Mouse (Mus musculus) urinary bladder, postnatal 0 days (tissue): ENCODE data around the gene Lcn12. TPM values are rescaled to one million over a fixed set of nuclear protein-coding genes. Genes with fewer than 3 reads are reported as not detected.

Experiments used
- microRNA-seq: library from miRNA; unstranded; fragments of <30 nt; microRNA quantifications from one replicate; pipeline ENCODE4, GENCODE M21; 2016
- polyA plus RNA-seq: library from polyadenylated mRNA; unstranded; fragments of >200 nt; fragmentation: Nextera tagmentation; extraction: Ambion mirVana; gene quantifications from 2 replicates; pipeline ENCODE4 v1.2.1, GENCODE M21; 2015

The Lcn12 gene
- not detected in 2 replicates for polyA plus RNA-seq

DNA sequence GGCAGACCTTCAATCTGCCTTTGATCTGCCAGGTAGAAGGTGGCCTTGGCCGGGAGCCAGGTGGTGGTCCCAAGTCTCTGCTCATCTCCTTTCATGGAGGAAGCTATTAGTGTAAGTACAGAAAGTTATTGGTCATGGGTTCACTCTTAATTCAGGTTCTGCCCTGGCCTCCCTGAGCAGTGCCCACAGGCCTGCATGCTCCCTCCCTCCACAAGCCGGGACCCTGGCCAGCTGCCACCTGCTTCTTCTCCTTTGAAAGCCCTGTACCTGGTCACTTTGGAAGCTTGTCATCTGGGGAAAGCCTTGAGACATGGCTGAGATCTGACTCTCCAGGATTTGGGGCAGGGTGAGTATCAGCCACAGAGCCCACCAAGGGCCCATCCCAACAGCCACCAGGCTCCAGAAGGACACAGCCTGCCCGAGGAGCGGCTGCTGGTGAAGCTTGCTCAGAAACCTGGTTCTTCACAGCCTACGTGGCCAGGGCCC, at the start of gene Lcn12:
TSS of gene Lcn12 (minus strand) at position 436 of the 486 bp plus-strand sequence.

DNA sequence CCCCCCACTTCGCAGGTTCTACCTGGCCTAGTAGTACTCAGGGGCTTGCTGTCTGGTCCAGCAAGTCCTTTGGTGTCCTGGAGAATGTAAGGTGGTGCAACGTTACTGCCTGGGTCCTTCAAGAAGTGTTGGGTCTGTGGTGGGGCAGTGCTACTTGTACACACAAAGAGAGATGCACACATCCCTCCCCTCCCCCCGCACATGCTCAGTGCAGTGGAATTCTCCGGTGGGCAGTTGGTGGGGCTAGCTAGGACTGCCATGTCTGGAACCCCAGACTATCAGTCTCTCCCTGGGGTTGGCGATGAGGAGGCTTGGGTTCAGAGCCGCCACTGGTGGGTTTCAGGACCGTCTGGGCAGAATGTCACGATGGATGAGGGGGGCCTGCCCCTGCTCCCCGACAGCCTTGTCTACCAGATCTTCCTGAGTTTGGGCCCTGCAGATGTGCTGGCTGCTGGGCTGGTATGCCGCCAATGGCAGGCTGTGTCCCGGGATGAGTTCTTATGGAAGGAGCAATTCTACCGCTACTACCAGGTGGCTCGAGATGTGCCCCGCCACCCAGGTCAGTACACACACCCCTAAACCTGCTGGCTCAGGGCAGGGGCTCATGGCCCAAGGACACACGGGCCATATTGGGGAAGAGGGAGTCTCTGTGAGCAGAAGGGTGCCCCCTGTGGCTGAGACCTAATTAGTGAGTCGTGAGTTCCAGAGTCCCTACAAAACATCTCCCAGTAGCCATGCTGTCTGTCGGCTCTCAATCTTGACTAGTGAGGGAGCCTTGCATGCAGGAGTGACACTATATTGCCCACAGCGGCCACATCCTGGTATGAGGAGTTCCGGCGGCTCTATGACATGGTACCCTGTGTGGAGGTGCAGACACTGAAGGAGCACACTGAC, 8.1 kb upstream of the Lcn12 start, which contains the start of gene C8g:
TSS of gene C8g (minus strand) at position 127 of the 894 bp plus-strand sequence.

DNA sequence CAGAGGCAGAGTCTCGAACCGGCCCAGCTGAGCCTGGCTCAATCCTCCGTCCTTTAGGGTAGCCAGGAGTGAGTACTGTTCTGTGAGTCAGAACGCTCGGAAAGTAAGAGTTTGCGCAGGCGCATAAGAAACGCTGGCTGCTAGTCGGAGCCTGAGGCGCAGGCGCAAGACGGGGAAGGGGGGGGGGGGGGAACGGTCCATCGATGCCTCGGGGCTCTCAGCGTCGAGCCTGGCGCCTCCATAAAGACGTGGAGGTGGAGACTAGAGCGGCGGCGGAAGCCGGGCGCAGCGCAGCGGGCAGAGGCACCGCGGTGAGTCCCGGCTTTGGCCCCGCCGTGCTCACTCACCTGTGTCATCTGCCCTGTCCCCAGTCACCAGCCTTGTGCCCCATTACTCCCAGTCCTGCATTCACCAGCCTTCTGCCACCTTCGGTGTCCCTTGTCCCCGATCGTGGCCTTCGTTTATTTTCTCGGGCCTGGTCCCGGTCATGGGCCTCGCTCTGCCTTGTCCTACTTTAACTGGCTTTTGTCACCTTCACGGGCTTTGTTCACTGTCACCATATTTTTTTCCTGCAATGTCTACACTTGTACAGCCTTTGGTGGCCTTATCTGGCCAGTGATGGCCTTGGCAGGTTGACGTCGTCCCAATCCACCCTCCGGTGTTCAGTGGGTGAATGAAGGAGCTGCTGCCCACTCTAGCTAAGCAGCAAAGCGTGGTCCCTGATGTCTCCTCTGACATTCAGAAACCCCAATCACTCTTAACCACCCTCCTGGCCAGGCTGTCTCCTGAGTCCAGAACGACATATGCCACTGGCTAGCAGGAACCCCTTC, 7.1 kb upstream of the Lcn12 start, which contains the start of gene Fbxw5:
TSS of gene Fbxw5 (plus strand) at position 175 of the 830 bp plus-strand sequence.

DNA sequence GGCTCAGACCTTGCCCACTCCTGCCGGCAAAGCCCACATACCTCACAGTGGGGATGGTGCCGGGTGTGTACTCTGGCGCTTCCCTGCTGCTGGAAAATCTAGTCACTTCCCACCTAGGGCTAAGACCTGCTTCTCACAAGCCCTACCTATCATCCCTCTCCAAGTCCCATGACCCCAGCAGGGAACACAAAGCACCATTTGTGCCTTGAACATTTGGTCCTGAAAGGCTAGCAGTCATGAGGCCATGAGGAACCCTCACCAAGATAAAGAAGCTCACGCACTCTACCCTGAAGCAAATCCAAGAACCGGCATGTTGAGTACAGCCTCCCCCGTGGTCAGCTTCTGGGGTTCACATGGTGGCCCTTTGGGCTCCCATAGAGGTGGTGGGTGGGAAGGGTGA, 23.7 kb downstream of the Lcn12 start, which contains the start of gene Ptgds:
TSS of gene Ptgds (minus strand) at position 78 of the 400 bp plus-strand sequence.

DNA sequence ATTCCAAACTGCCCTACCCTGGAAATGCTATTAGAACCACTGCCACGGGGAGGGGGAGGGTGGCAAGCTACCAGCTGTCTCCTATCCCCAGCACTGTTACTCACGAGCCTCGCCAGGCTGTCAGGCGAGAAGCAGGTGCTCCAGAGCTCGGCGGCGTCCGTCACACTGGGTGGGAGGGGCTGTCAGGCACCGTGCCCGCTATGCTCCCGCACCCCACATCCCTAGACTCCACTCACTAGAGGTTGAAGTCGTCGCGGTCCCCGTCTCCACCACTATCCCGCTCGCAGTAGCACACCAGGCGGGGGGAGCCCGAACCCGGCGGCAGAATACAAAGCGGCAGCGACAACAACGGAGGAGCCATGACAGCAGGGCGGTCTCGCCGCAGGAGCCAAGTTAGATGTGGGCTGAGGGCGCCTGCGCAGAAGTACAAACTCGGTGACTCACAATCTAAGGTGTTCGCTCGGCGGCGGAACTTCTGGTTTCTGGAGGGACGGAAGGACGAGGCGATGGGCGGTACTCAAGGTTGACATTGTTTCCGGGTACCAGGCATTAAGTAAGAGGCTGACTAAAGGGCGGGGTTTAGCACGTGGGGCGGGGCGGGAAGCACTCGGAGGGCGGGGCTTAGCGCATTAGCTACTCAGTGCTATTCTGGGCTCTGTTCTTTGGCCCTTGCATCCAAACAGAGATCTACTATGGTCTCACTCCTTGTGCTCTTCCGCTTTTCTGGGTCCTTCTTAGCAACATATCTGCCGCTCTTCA, 33.0 kb downstream of the Lcn12 start, which contains the start of gene Paxx:
TSS of gene Paxx (minus strand) at position 544 of the 759 bp plus-strand sequence.

DNA sequence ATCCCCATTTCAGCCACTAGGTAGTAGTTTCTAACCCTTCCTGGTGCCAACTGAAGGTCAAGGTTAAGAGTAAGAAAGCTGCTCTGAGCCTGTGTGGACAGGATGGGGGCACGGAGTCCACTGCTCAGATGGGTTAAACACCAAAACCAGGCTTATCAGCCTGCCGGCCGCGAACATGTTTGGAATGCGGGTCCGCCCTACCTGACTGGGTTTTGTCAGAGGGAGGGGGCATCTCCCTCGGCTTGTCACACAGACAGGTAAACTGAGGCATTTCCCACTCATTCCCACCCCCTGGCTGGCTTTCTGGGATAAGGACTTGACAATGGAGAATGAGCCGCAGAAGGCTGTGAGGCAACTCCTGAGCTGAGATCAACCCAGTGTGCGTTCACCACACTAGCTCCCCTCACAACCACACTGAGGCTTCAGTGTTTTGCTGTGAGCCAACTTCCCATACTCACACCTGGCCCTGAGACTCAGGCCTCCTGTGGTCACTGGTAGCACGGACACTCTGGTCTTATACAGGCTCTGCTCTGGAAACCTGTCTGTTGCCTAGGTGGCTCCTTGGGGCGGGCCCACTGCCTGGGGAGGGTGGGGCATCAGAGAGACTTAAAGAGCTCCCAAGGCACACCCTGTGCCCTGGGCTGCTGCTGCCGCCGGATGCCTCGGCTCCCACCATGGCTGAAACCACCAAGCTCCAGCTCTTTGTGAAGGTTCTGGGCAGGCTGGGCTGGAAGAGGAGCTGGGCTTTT, 37.3 kb downstream of the Lcn12 start, which contains the start of gene Clic3:
TSS of gene Clic3 (plus strand) at position 634 of the 749 bp plus-strand sequence.

Small RNA genes lying within 50 kb of the gene (microRNA-seq; reads per million reads assigned to microRNA genes)
- gene Mir3087, result not detected

Other genes starting within 250 kb of the Lcn12 start
- gene AL732309.1, start 247.0 kb downstream of the Lcn12 start, polyA plus RNA-seq, result 7.6 and 8.0 TPM in 2 replicates
- gene Tmem203, start 238.5 kb downstream of the Lcn12 start, polyA plus RNA-seq, result 35.6 and 37.6 TPM in 2 replicates
- 6.5 and 7.2 TPM in 2 replicates for gene Tprn, start 231.3 kb downstream of the Lcn12 start, polyA plus RNA-seq
- gene Ssna1, start 221.5 kb downstream of the Lcn12 start, polyA plus RNA-seq, result 137 and 141 TPM in 2 replicates
- 88.7 and 91.4 TPM in 2 replicates for gene Anapc2, start 221.4 kb downstream of the Lcn12 start, polyA plus RNA-seq
- gene Tmem210, start 205.8 kb downstream of the Lcn12 start, polyA plus RNA-seq, result not detected in 2 replicates
- gene Lrrc26, start 204.0 kb downstream of the Lcn12 start, polyA plus RNA-seq, result 0.97 and 0.98 TPM in 2 replicates
- 2.3 and 3.2 TPM in 2 replicates for gene Grin1, start 174.7 kb downstream of the Lcn12 start, polyA plus RNA-seq
- 32.5 and 37.0 TPM in 2 replicates for gene Man1b1, start 161.6 kb downstream of the Lcn12 start, polyA plus RNA-seq
- 13.1 and 14.8 TPM in 2 replicates for gene Dpp7, start 137.6 kb downstream of the Lcn12 start, polyA plus RNA-seq
- 34.1 and 37.0 TPM in 2 replicates for gene Uap1l1, start 128.2 kb downstream of the Lcn12 start, polyA plus RNA-seq
- gene Sapcd2, start 121.6 kb downstream of the Lcn12 start, polyA plus RNA-seq, result 5.6 and 5.9 TPM in 2 replicates
- 38.2 and 39.1 TPM in 2 replicates for gene Entpd2, start 98.0 kb downstream of the Lcn12 start, polyA plus RNA-seq
- 58.9 and 59.9 TPM in 2 replicates for gene Npdc1, start 94.6 kb downstream of the Lcn12 start, polyA plus RNA-seq
- gene Fut7, start 70.6 kb downstream of the Lcn12 start, polyA plus RNA-seq, result 0.08 TPM in 1 of 2 replicates, not detected in the other
- 1.5 and 1.6 TPM in 2 replicates for gene Abca2, start 65.2 kb downstream of the Lcn12 start, polyA plus RNA-seq
- 10.4 and 12.0 TPM in 2 replicates for gene Clic3, start 37.1 kb downstream of the Lcn12 start, polyA plus RNA-seq
- gene Paxx, start 32.8 kb downstream of the Lcn12 start, polyA plus RNA-seq, result 34.9 and 35.2 TPM in 2 replicates
- gene Ptgds, start 23.9 kb downstream of the Lcn12 start, polyA plus RNA-seq, result 0.47 and 0.68 TPM in 2 replicates
- gene Fbxw5, start 6.8 kb upstream of the Lcn12 start, polyA plus RNA-seq, result 68.9 and 70.0 TPM in 2 replicates
- 1.8 and 3.6 TPM in 2 replicates for gene C8g, start 7.8 kb upstream of the Lcn12 start, polyA plus RNA-seq
- 15.1 and 15.8 TPM in 2 replicates for gene Traf2, start 53.0 kb upstream of the Lcn12 start, polyA plus RNA-seq
- gene Edf1, start 63.9 kb upstream of the Lcn12 start, polyA plus RNA-seq, result 285 and 297 TPM in 2 replicates
- 0.19 and 1.1 TPM in 2 replicates for gene Mamdc4, start 80.9 kb upstream of the Lcn12 start, polyA plus RNA-seq
- gene Phpt1, start 81.3 kb upstream of the Lcn12 start, polyA plus RNA-seq, result 78.4 and 95.7 TPM in 2 replicates
- gene Ajm1, start 87.8 kb upstream of the Lcn12 start, polyA plus RNA-seq, result 0.05 TPM in 1 of 2 replicates, not detected in the other
- gene Rabl6, start 114.6 kb upstream of the Lcn12 start, polyA plus RNA-seq, result 31.5 and 33.2 TPM in 2 replicates
- 0.23 and 0.37 TPM in 2 replicates for gene Ccdc183, start 123.8 kb upstream of the Lcn12 start, polyA plus RNA-seq
- gene Tmem141, start 128.1 kb upstream of the Lcn12 start, polyA plus RNA-seq, result 61.4 and 62.3 TPM in 2 replicates
- 55.5 and 333 TPM in 2 replicates for gene Fcna, start 134.1 kb upstream of the Lcn12 start, polyA plus RNA-seq
- 1.5 and 2.1 TPM in 2 replicates for gene Lcn8, start 159.2 kb upstream of the Lcn12 start, polyA plus RNA-seq
- not detected in 2 replicates for gene Lcn5, start 164.0 kb upstream of the Lcn12 start, polyA plus RNA-seq
- gene Lcn6, start 182.9 kb upstream of the Lcn12 start, polyA plus RNA-seq, result 0.34 and 0.50 TPM in 2 replicates
- gene Lcn10, start 188.8 kb upstream of the Lcn12 start, polyA plus RNA-seq, result 0.57 and 0.71 TPM in 2 replicates
- gene Obp2a, start 206.1 kb upstream of the Lcn12 start, polyA plus RNA-seq, result not detected in 2 replicates
- 61.4 and 71.3 TPM in 2 replicates for gene Bmyc, start 212.8 kb upstream of the Lcn12 start, polyA plus RNA-seq
- gene Obp2b, start 243.1 kb upstream of the Lcn12 start, polyA plus RNA-seq, result not detected in 2 replicates